Mouse (Mus musculus) lung, embryonic 14.5 days (tissue): Measurements from ENCODE around the gene Vwa7. TPM values are rescaled to one million over a fixed set of nuclear protein-coding genes. Genes with fewer than 3 reads are reported as not detected.

Source experiments
- ATAC-seq: fragments of 200-750 bp; cut with Nextera tagmentation; 2 replicates; pipeline ENCODE4 v1.8.0; 2017; ENCODE audit warnings: mild to moderate bottlenecking, moderate TSS enrichment, moderate library complexity; ENCODE audit not compliant: insufficient read depth
- DNase-seq: peaks from one replicate; pipeline ENCODE4 v3.0.0-alpha.2; 2015
- H3K27ac ChIP-seq: fragments of 300-500 bp; sonication (generic); 2 replicates; pipeline ENCODE4 v1.5.1; 2014; ENCODE audit warnings: low read depth, mild to moderate bottlenecking, moderate library complexity
- H3K27me3 ChIP-seq: fragments of 300-500 bp; sonication (generic); 2 replicates; pipeline ENCODE4 v1.6.1; 2014; ENCODE audit warnings: low read length, control low read depth; ENCODE audit not compliant: insufficient read depth
- H3K36me3 ChIP-seq: fragments of 300-500 bp; sonication (generic); 2 replicates; pipeline ENCODE4 v1.6.1; 2014; ENCODE audit warnings: control low read depth; ENCODE audit not compliant: insufficient read depth
- H3K4me1 ChIP-seq: fragments of 300-500 bp; sonication (generic); 2 replicates; pipeline ENCODE4 v1.6.1; 2014; ENCODE audit warnings: antibody characterized with exemption, control low read depth; ENCODE audit not compliant: insufficient read depth
- H3K4me2 ChIP-seq: fragments of 300-500 bp; sonication (generic); 2 replicates; pipeline ENCODE4 v1.6.1; 2014; ENCODE audit warnings: mild to moderate bottlenecking
- H3K4me3 ChIP-seq: fragments of 300-500 bp; sonication (generic); 2 replicates; pipeline ENCODE4 v1.5.1; 2014; ENCODE audit warnings: low read depth, low read length
- H3K9ac ChIP-seq: fragments of 300-500 bp; sonication (generic); 2 replicates; pipeline ENCODE4 v1.6.1; 2014
- H3K9me3 ChIP-seq: fragments of 300-500 bp; sonication (generic); 2 replicates; pipeline ENCODE4 v1.6.1; 2016; ENCODE audit warnings: low read depth, low read length, control low read depth
- CTCF ChIP-seq: IDR thresholded peaks from 2 replicates; pipeline ENCODE4 v1.5.1; 2016; ENCODE audit warnings: antibody characterized with exemption, low read depth
- WGBS: fragments of 180-500 bp; shearing (Covaris S2); extraction: QIAGEN DNeasy Blood & Tissue Kit; methylation state at CpG from one replicate; pipeline ENCODE4 v1.1.7; 2014; 5-methylcytosine and 5-hydroxymethylcytosine counted together
- polyA plus RNA-seq: library from polyadenylated mRNA; unstranded; fragments of >200 nt; fragmentation: Nextera tagmentation; extraction: Ambion mirVana; gene quantifications from 2 replicates; pipeline ENCODE4 v1.2.1, GENCODE M21; 2014

The Vwa7 gene
- polyA plus RNA-seq, 1 experiment from 2014 or later = 0.47 TPM

GRCm38 (mm10) chr17:35064951-35065947 is 48.9 kb downstream of the Vwa7 start, which contains the start of gene Ly6g6c:
Gene Ly6g6c (plus strand): TSS chr17:35065388.
- Histone ChIP-seq H3K27ac (peak within 1 kb of the TSS; percentile 88), H3K36me3 (peaks cover 28% of the 10 kb centered on the region), H3K9ac (peak within 1 kb of the TSS; percentile 17), H3K4me2 (peak within 1 kb of the TSS; percentile 62), H3K9me3 (no peaks in the 10 kb centered on the region), H3K27me3 (peaks cover 17% of the 10 kb centered on the region), H3K4me1 (peaks cover 8% of the 10 kb centered on the region), H3K4me3 (peak within 1 kb of the TSS; percentile 28)
- 1% methylated on average over 48 of the region's 48 CpGs for WGBS
- ATAC-seq (peak; percentile 70), DNase-seq (peak; percentile 86)
- no peak for TF ChIP-seq CTCF

- H3K4me2 ChIP-seq = peak within 1 kb of the TSS; percentile 62
- TF ChIP-seq CTCF = no peak
- peaks cover 20% of the 10 kb centered on the region for H3K36me3 ChIP-seq
- peak within 1 kb of the TSS; percentile 28 for H3K4me3 ChIP-seq
- WGBS = 50% methylated on average over 10 of the region's 10 CpGs
- H3K9me3 ChIP-seq = no peaks in the 10 kb centered on the region
- H3K4me1 ChIP-seq = no peaks in the 10 kb centered on the region; the same call in 1 of the 2 replicates
- no peak for ATAC-seq
- H3K27me3 ChIP-seq = peaks cover 17% of the 10 kb centered on the region
- DNase-seq = no peak
- peak within 1 kb of the TSS; percentile 88 for H3K27ac ChIP-seq
- H3K9ac ChIP-seq = peak within 1 kb of the TSS; percentile 17
Observed at GRCm38 (mm10) chr17:35066084-35066483, 49.7 kb downstream of the Vwa7 start, which contains the start of gene Mpig6b. Gene Mpig6b (minus strand): TSS chr17:35066184.

GRCm38 (mm10) chr17:35068213-35068914 is 52.0 kb downstream of the Vwa7 start:
- Histone ChIP-seq H3K9me3 (no peaks in the 10 kb centered on the region), H3K9ac (no peak overlapping the region), H3K4me2 (no peak overlapping the region), H3K27me3 (peaks cover 17% of the 10 kb centered on the region), H3K4me3 (no peak overlapping the region), H3K4me1 (no peaks in the 10 kb centered on the region), H3K27ac (no peak overlapping the region), H3K36me3 (no peaks in the 10 kb centered on the region)
- 64% methylated on average over 17 of the region's 17 CpGs for WGBS
- TF ChIP-seq CTCF = no peak
- DNase-seq = no peak
- ATAC-seq = no peak

DNA sequence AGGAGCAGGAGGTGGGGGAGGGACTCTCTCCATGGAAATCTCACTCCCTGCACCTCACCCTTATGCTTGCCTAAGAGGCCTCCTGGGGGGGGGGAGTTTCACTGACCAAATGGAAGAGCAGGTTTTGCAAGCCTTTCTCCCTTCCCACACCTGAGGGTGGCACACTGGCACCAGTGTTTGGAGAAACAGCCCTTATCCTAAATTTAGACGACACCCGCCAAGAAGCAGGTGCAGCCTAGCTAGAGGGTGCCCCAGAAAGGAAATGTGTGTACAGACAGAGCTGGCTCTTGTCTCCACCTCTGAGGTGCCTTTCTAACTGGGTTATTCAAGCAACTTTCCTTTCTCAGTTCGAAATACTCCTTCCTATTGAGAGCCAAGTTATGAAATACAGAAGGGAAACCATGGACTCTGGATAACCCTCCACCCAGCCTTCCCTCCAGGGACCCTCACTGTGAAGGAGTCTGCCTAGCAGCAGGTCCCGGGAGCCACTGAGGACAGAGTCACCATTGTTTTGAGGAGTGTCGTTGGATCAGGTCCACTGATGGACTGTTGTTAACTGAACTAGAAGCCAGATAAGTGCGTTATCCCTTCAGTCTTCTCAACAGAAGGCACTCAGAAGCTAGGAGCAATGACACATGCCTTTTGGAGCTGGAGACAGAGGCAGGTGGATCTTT is 54.3 kb downstream of the Vwa7 start:
- no peak overlapping the region for H3K4me3 ChIP-seq
- H3K27me3 ChIP-seq = peaks cover 12% of the 10 kb centered on the region
- WGBS = 39% methylated on average over 6 of the region's 6 CpGs
- H3K4me2 ChIP-seq = no peak overlapping the region
- no peaks in the 10 kb centered on the region for H3K4me1 ChIP-seq
- no peaks in the 10 kb centered on the region for H3K36me3 ChIP-seq
- H3K27ac ChIP-seq = peak overlapping the region; percentile 76
- no peaks in the 10 kb centered on the region for H3K9me3 ChIP-seq
- ATAC-seq (0 out of 2 replicates have a peak, but pooled peaks have one; percentile 38), DNase-seq (peak; percentile 56)
- TF ChIP-seq CTCF = peak; percentile 28; the same call in 1 of the 2 replicates
- H3K9ac ChIP-seq = no peak overlapping the region

GRCm38 (mm10) chr17:35071454-35071853 is 55.1 kb downstream of the Vwa7 start:
- ATAC-seq = no peak
- H3K36me3 ChIP-seq = no peaks in the 10 kb centered on the region
- no peak for TF ChIP-seq CTCF
- no peak overlapping the region for H3K4me2 ChIP-seq
- H3K9me3 ChIP-seq = no peaks in the 10 kb centered on the region
- H3K27ac ChIP-seq = peak overlapping the region; percentile 76
- no peak for DNase-seq
- H3K27me3 ChIP-seq = peaks cover 7% of the 10 kb centered on the region
- no peak overlapping the region for H3K9ac ChIP-seq
- H3K4me1 ChIP-seq = no peaks in the 10 kb centered on the region
- WGBS = 68% methylated on average over 9 of the region's 9 CpGs
- no peak overlapping the region for H3K4me3 ChIP-seq

DNA sequence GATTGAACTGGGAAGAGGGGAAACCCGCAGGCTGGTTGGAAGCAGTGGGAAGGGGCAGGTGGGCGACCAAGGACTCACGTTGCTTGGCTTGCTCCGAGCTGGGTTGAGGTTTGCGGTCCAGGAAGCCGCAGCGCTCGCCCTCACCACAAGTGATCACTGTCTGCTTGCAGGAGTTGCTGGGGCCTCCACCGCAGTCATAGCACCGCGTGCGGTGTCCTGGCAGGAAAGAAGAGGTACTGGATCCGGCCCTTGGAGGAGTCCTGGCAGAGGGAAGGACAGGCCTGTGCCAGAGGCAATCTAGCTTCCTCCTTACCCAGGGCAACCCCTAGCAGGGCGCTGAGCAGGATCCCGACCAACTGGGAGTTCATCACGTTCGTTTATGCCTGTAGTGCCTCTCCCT is 57.7 kb downstream of the Vwa7 start:
- no peak overlapping the region for H3K4me2 ChIP-seq
- no peak overlapping the region for H3K9ac ChIP-seq
- ATAC-seq (no peak), DNase-seq (no peak)
- no peaks in the 10 kb centered on the region for H3K27me3 ChIP-seq
- TF ChIP-seq CTCF = no peak
- H3K36me3 ChIP-seq = no peaks in the 10 kb centered on the region
- 0 out of 2 replicates have a peak, but pooled peaks cover 4% of the 10 kb centered on the region for H3K4me1 ChIP-seq
- WGBS = 47% methylated on average over 17 of the region's 17 CpGs
- no peak overlapping the region for H3K4me3 ChIP-seq
- no peaks in the 10 kb centered on the region for H3K9me3 ChIP-seq
- no peak overlapping the region for H3K27ac ChIP-seq

Other genes starting within 250 kb of the Vwa7 start
- not detected in 2 replicates for gene Cyp21a1, start 212.0 kb upstream of the Vwa7 start, polyA plus RNA-seq
- gene Stk19, start 179.6 kb upstream of the Vwa7 start, polyA plus RNA-seq = 22.2 and 25.0 TPM in 2 replicates
- 56.0 and 71.5 TPM in 2 replicates for gene Dxo, start 179.6 kb upstream of the Vwa7 start, polyA plus RNA-seq
- gene Skiv2l, start 166.4 kb upstream of the Vwa7 start, polyA plus RNA-seq = 44.6 and 50.3 TPM in 2 replicates
- gene Nelfe, start 166.2 kb upstream of the Vwa7 start, polyA plus RNA-seq = 110 and 115 TPM in 2 replicates
- 1.8 and 2.5 TPM in 2 replicates for gene Cfb, start 154.1 kb upstream of the Vwa7 start, polyA plus RNA-seq
- gene Zbtb12, start 137.1 kb upstream of the Vwa7 start, polyA plus RNA-seq = 0.81 and 1.2 TPM in 2 replicates
- not detected in 2 replicates for gene Gm20547, start 134.5 kb upstream of the Vwa7 start, polyA plus RNA-seq
- gene C2, start 118.3 kb upstream of the Vwa7 start, polyA plus RNA-seq = 1.3 and 1.4 TPM in 2 replicates
- 64.1 and 71.0 TPM in 2 replicates for gene Ehmt2, start 118.1 kb upstream of the Vwa7 start, polyA plus RNA-seq
- 0.42 and 0.55 TPM in 2 replicates for gene Slc44a4, start 102.1 kb upstream of the Vwa7 start, polyA plus RNA-seq
- 10.6 and 11.6 TPM in 2 replicates for gene Neu1, start 85.3 kb upstream of the Vwa7 start, polyA plus RNA-seq
- gene Hspa1b, start 57.3 kb upstream of the Vwa7 start, polyA plus RNA-seq = 0.16 and 0.35 TPM in 2 replicates
- gene Gm20481, start 46.7 kb upstream of the Vwa7 start, polyA plus RNA-seq = 1.3 TPM in 1 of 2 replicates, not detected in the other
- 2.0 and 2.1 TPM in 2 replicates for gene Hspa1a, start 44.4 kb upstream of the Vwa7 start, polyA plus RNA-seq
- 0.83 and 1.1 TPM in 2 replicates for gene Hspa1l, start 43.9 kb upstream of the Vwa7 start, polyA plus RNA-seq
- gene Lsm2, start 34.7 kb upstream of the Vwa7 start, polyA plus RNA-seq = 241 and 265 TPM in 2 replicates
- 135 and 161 TPM in 2 replicates for gene Vars, start 15.6 kb upstream of the Vwa7 start, polyA plus RNA-seq
- 16.1 and 17.2 TPM in 2 replicates for gene Sapcd1, start 11.4 kb downstream of the Vwa7 start, polyA plus RNA-seq
- 4.2 and 4.6 TPM in 2 replicates for gene Msh5, start 30.2 kb downstream of the Vwa7 start, polyA plus RNA-seq
- 67.1 and 73.6 TPM in 2 replicates for gene Clic1, start 33.4 kb downstream of the Vwa7 start, polyA plus RNA-seq
- 319 and 338 TPM in 2 replicates for gene Ddah2, start 42.5 kb downstream of the Vwa7 start, polyA plus RNA-seq
- 0.38 TPM in 1 of 2 replicates, not detected in the other for gene Ly6g6c, start 48.8 kb downstream of the Vwa7 start, polyA plus RNA-seq
- 0.95 and 1.4 TPM in 2 replicates for gene Mpig6b, start 49.6 kb downstream of the Vwa7 start, polyA plus RNA-seq
- gene Ly6g6e, start 60.3 kb downstream of the Vwa7 start, polyA plus RNA-seq = 0.39 and 0.43 TPM in 2 replicates
- 2.7 and 4.0 TPM in 2 replicates for gene Ly6g6d, start 61.5 kb downstream of the Vwa7 start, polyA plus RNA-seq
- 0.49 and 0.96 TPM in 2 replicates for gene Ly6g6f, start 69.0 kb downstream of the Vwa7 start, polyA plus RNA-seq
- gene Abhd16a, start 72.7 kb downstream of the Vwa7 start, polyA plus RNA-seq = 79.7 and 80.9 TPM in 2 replicates
- not detected in 2 replicates for gene Ly6g5c, start 91.7 kb downstream of the Vwa7 start, polyA plus RNA-seq
- gene Ly6g5b, start 98.8 kb downstream of the Vwa7 start, polyA plus RNA-seq = 1.1 TPM in 2 replicates
- 18.3 and 19.0 TPM in 2 replicates for gene Gpank1, start 104.9 kb downstream of the Vwa7 start, polyA plus RNA-seq
- gene Csnk2b, start 105.5 kb downstream of the Vwa7 start, polyA plus RNA-seq = 288 and 291 TPM in 2 replicates
- 6.8 and 7.6 TPM in 2 replicates for gene D17H6S53E, start 109.8 kb downstream of the Vwa7 start, polyA plus RNA-seq
- gene Apom, start 115.5 kb downstream of the Vwa7 start, polyA plus RNA-seq = 0.31 and 0.67 TPM in 2 replicates
- gene Bag6, start 118.6 kb downstream of the Vwa7 start, polyA plus RNA-seq = 65.9 and 69.1 TPM in 2 replicates
- 210 and 238 TPM in 2 replicates for gene Prrc2a, start 148.3 kb downstream of the Vwa7 start, polyA plus RNA-seq
- gene Aif1, start 159.5 kb downstream of the Vwa7 start, polyA plus RNA-seq = 6.0 and 11.9 TPM in 2 replicates
- 11.6 and 14.1 TPM in 2 replicates for gene Lst1, start 171.9 kb downstream of the Vwa7 start, polyA plus RNA-seq
- gene Ltb, start 177.9 kb downstream of the Vwa7 start, polyA plus RNA-seq = 0.43 TPM in 1 of 2 replicates, not detected in the other
- gene Tnf, start 185.4 kb downstream of the Vwa7 start, polyA plus RNA-seq = 0.12 and 0.21 TPM in 2 replicates
- 0.26 TPM in 1 of 2 replicates, not detected in the other for gene Lta, start 188.8 kb downstream of the Vwa7 start, polyA plus RNA-seq
- 0.37 and 0.70 TPM in 2 replicates for gene Gm16181, start 204.3 kb downstream of the Vwa7 start, polyA plus RNA-seq
- gene Atp6v1g2, start 217.1 kb downstream of the Vwa7 start, polyA plus RNA-seq = 3.7 and 5.9 TPM in 2 replicates
- gene Nfkbil1, start 219.2 kb downstream of the Vwa7 start, polyA plus RNA-seq = 3.0 and 4.5 TPM in 2 replicates
- 529 and 569 TPM in 2 replicates for gene Ddx39b, start 225.2 kb downstream of the Vwa7 start, polyA plus RNA-seq
- gene H2-D1, start 246.2 kb downstream of the Vwa7 start, polyA plus RNA-seq = 69.7 and 73.2 TPM in 2 replicates